In the genomic region with DNA sequence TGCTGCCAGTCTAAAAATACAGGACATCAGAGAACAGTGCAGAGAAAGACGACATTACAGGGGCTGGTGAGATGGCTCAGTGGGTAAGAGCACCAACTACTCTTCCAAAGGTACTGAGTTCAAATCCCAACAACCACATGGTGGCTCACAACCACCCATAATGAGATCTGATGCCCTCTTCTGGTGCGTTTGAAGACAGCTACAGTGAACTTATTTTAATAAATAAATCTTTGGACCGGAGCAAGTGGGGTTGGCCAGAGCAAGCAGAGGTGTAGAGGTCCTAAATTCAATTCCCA, we compare ENCODE assay signal across 13 mouse cellular contexts. TPM values are rescaled to one million over a fixed set of nuclear protein-coding genes. Genes with fewer than 3 reads are reported as not detected.
DNase-seq lines count a peak whose midpoint lies in the region; ATAC-seq and TF ChIP-seq lines count a peak whose summit lies in the region.
"Not testable (repeated sequence)": the region's sequence is repeated elsewhere in the genome, so short reads cannot be mapped to it uniquely, and the experiment has no call there.
"Had no signal": no experiment of that assay in that cellular context is flagged by ENCODE, and none has a peak within 500 bp of the region (broad histone marks: within the 10 kb centered on the region; RNA-seq: fewer than 3 reads in every experiment).

No protein-coding gene starts in this region.

- DNase-seq in gastrocnemius, adult 2 months; hindbrain, embryonic 14.5 days (ENCODE audit: low spot score); left cerebral cortex, adult 2 months (ENCODE audit: extremely low spot score in 1 of 2, low spot score in 2 of 2); liver, postnatal 0 days: not testable (repeated sequence)

- H3K9ac ChIP-seq in embryonic facial prominence, embryonic 12.5 days = peak overlapping the region; percentile 59
- peak overlapping the region; percentile 73 for H3K9ac ChIP-seq in hindbrain, embryonic 14.5 days
- H3K9ac ChIP-seq in liver, postnatal 0 days (replicated peaks) = peak overlapping the region; percentile 63; the same call in 1 of the 2 replicates
- peak overlapping the region; percentile 48 for H3K9ac ChIP-seq in midbrain, embryonic 16.5 days (ENCODE audit: low read depth, low read length)
- peak overlapping the region; percentile 65 for H3K9ac ChIP-seq in stomach, embryonic 16.5 days (ENCODE audit: low read length)

- 59% methylated on average over 3 of the region's 3 CpGs for WGBS in embryonic facial prominence, embryonic 12.5 days
- 70% methylated on average over 3 of the region's 3 CpGs for WGBS in hindbrain, embryonic 14.5 days
- WGBS in liver, postnatal 0 days (ENCODE audit: insufficient replicate concordance) = 40% methylated on average over 3 of the region's 3 CpGs
- WGBS in midbrain, embryonic 16.5 days = 54% methylated on average over 3 of the region's 3 CpGs
- WGBS in stomach, embryonic 16.5 days = 50% methylated on average over 3 of the region's 3 CpGs

- TF ChIP-seq CTCF in E14TG2a.4 (conservative IDR thresholded peaks at IDR 0.05; ENCODE audit: low read length) = not testable (repeated sequence)
- peak; percentile 31; the same call in 1 of the 2 replicates for TF ChIP-seq CTCF in gastrocnemius, adult 2 months (IDR thresholded peaks at IDR 0.05)
- peak; percentile 34 for TF ChIP-seq CTCF in left cerebral cortex, adult 2 months (IDR thresholded peaks at IDR 0.05)
- TF ChIP-seq CTCF in liver, postnatal 0 days (IDR thresholded peaks at IDR 0.05; ENCODE audit: low read depth) = peak; percentile 44

- peak overlapping the region; percentile 73 for H3K4me2 ChIP-seq in embryonic facial prominence, embryonic 12.5 days (replicated peaks)
- peak overlapping the region; percentile 63 for H3K4me2 ChIP-seq in hindbrain, embryonic 14.5 days (replicated peaks)
- H3K4me2 ChIP-seq in liver, postnatal 0 days (ENCODE audit: low read depth, low read length) = peak overlapping the region; percentile 94
- peak overlapping the region; percentile 51 for H3K4me2 ChIP-seq in midbrain, embryonic 16.5 days (ENCODE audit: low read length)
- peak overlapping the region; percentile 62 for H3K4me2 ChIP-seq in stomach, embryonic 16.5 days (ENCODE audit: low read depth, low read length)

- 0 out of 2 replicates have a peak, but pooled peaks have one; percentile 11 for ATAC-seq in embryonic facial prominence, embryonic 12.5 days (ENCODE audit: insufficient number of reproducible peaks, insufficient read depth, low FRiP score, low TSS enrichment)
- not testable (repeated sequence) for ATAC-seq in hindbrain, embryonic 14.5 days (ENCODE audit: low FRiP score); midbrain, embryonic 16.5 days; stomach, embryonic 16.5 days (ENCODE audit: insufficient read depth, low FRiP score)
- peak; percentile 0; the same call in 1 of the 2 replicates for ATAC-seq in liver, postnatal 0 days

- intact Hi-C loops in gastrocnemius, adult 2 months (cut with DNase I); left cerebral cortex, adult 2 months (cut with DNase I): not testable (repeated sequence)

- peak overlapping the region; percentile 85 for H3K4me3 ChIP-seq in E14TG2a.4 (replicated peaks; ENCODE audit: low read length)
- H3K4me3 ChIP-seq in embryonic facial prominence, embryonic 12.5 days = peak overlapping the region; percentile 62
- peak overlapping the region; percentile 89 for H3K4me3 ChIP-seq in gastrocnemius, adult 2 months
- peak overlapping the region; percentile 96 for H3K4me3 ChIP-seq in hindbrain, embryonic 14.5 days (replicated peaks; ENCODE audit: low read length)
- peak overlapping the region; percentile 79 for H3K4me3 ChIP-seq in left cerebral cortex, adult 2 months
- peak overlapping the region; percentile 76 for H3K4me3 ChIP-seq in liver, postnatal 0 days (ENCODE audit: low read depth, low read length)
- peak overlapping the region; percentile 78 for H3K4me3 ChIP-seq in midbrain, embryonic 16.5 days (ENCODE audit: low read depth, low read length)
- peak overlapping the region; percentile 88 for H3K4me3 ChIP-seq in stomach, embryonic 16.5 days (replicated peaks; ENCODE audit: low read length)

- TF ChIP-seq EP300 in liver, postnatal 0 days (IDR thresholded peaks at IDR 0.05; ENCODE audit: low read depth) = not testable (repeated sequence)

- H3K27me3 ChIP-seq in E14TG2a.4 (ENCODE audit: insufficient read depth, low read length); embryonic facial prominence, embryonic 12.5 days; hindbrain, embryonic 14.5 days (ENCODE audit: control insufficient read depth, insufficient read depth, low read length); liver, postnatal 0 days (ENCODE audit: insufficient read depth, low read length); midbrain, embryonic 16.5 days (ENCODE audit: control insufficient read depth, insufficient read depth, low read depth, low read length); stomach, embryonic 16.5 days (ENCODE audit: control insufficient read depth, insufficient read depth, low read length): not testable (repeated sequence)

- peaks cover 18% of the 10 kb centered on the region for H3K36me3 ChIP-seq in E14TG2a.4 (ENCODE audit: insufficient read depth, low read length)
- not testable (repeated sequence) for H3K36me3 ChIP-seq in embryonic facial prominence, embryonic 12.5 days; hindbrain, embryonic 14.5 days (replicated peaks; ENCODE audit: control insufficient read depth, insufficient read depth); liver, postnatal 0 days (replicated peaks; ENCODE audit: insufficient read depth, low read length); midbrain, embryonic 16.5 days (ENCODE audit: control insufficient read depth, insufficient read depth, low read length); stomach, embryonic 16.5 days (ENCODE audit: control insufficient read depth, insufficient read depth, low read length)

- H3K4me1 ChIP-seq in E14TG2a.4 (replicated peaks; ENCODE audit: low read depth, low read length) = peaks cover 49% of the 10 kb centered on the region
- H3K4me1 ChIP-seq in embryonic facial prominence, embryonic 12.5 days = peaks cover 15% of the 10 kb centered on the region
- peaks cover 33% of the 10 kb centered on the region for H3K4me1 ChIP-seq in hindbrain, embryonic 14.5 days (replicated peaks; ENCODE audit: control insufficient read depth, insufficient read depth, low read length)
- peaks cover 25% of the 10 kb centered on the region for H3K4me1 ChIP-seq in liver, postnatal 0 days (ENCODE audit: insufficient read depth)
- H3K4me1 ChIP-seq in midbrain, embryonic 16.5 days (ENCODE audit: control insufficient read depth, insufficient read depth, low read length) = peaks cover 27% of the 10 kb centered on the region
- peaks cover 21% of the 10 kb centered on the region for H3K4me1 ChIP-seq in stomach, embryonic 16.5 days (ENCODE audit: control insufficient read depth, insufficient read depth, low read length)

- H3K27ac ChIP-seq in embryonic facial prominence, embryonic 12.5 days = peak overlapping the region; percentile 85
- H3K27ac ChIP-seq in gastrocnemius, adult 2 months = peak overlapping the region; percentile 95
- H3K27ac ChIP-seq in hindbrain, embryonic 14.5 days = peak overlapping the region; percentile 97
- H3K27ac ChIP-seq in left cerebral cortex, adult 2 months = peak overlapping the region; percentile 90
- peak overlapping the region; percentile 94 for H3K27ac ChIP-seq in liver, postnatal 0 days (ENCODE audit: low read depth)
- peak overlapping the region; percentile 88 for H3K27ac ChIP-seq in midbrain, embryonic 16.5 days (ENCODE audit: low read length)
- H3K27ac ChIP-seq in stomach, embryonic 16.5 days (ENCODE audit: low read length) = peak overlapping the region; percentile 92

- not testable (repeated sequence) for H3K9me3 ChIP-seq in E14TG2a.4 (ENCODE audit: low read length); embryonic facial prominence, embryonic 12.5 days; hindbrain, embryonic 14.5 days (ENCODE audit: control insufficient read depth, low read length); liver, postnatal 0 days (ENCODE audit: low read length); midbrain, embryonic 16.5 days (replicated peaks; ENCODE audit: control insufficient read depth, low read length, poor library complexity, severe bottlenecking); stomach, embryonic 16.5 days (replicated peaks; ENCODE audit: control insufficient read depth, low read length)

RNA-seq across cellular contexts. Expression of a gene that starts 12.8 kb away (rescaled TPM):
- 588 TPM in 2 replicates for polyA plus RNA-seq in embryonic facial prominence, embryonic 12.5 days (2016; fragmentation: Nextera tagmentation; extraction: Ambion mirVana)
- 100 to 1,000 TPM; 416 to 566 TPM for total RNA-seq in gastrocnemius, adult 2 months (2021)
- polyA plus RNA-seq in hindbrain, embryonic 14.5 days (2014; fragmentation: Nextera tagmentation; extraction: Ambion mirVana) = 1,444 and 1,536 TPM in 2 replicates
- total RNA-seq in left cerebral cortex, adult 2 months (2021) = 100 to 1,000 TPM; 572 to 605 TPM
- 252 and 258 TPM in 2 replicates for polyA plus RNA-seq in liver, postnatal 0 days (2015; fragmentation: Nextera tagmentation; extraction: Ambion mirVana)
- polyA plus RNA-seq in midbrain, embryonic 16.5 days (2015; fragmentation: Nextera tagmentation; extraction: Ambion mirVana) = 1,093 and 1,247 TPM in 2 replicates
- 503 and 554 TPM in 2 replicates for polyA plus RNA-seq in stomach, embryonic 16.5 days (2015; fragmentation: Nextera tagmentation; extraction: Ambion mirVana)

RNA-seq across cellular contexts. Expression of a gene that starts 13.0 kb away (rescaled TPM):
- 69.0 and 75.4 TPM in 2 replicates for polyA plus RNA-seq in embryonic facial prominence, embryonic 12.5 days (2016; fragmentation: Nextera tagmentation; extraction: Ambion mirVana)
- total RNA-seq in gastrocnemius, adult 2 months (2021) = 10 to 100 TPM in 1 of 2 experiments, 1 to 10 TPM in 1; 3.6 to 11.8 TPM
- polyA plus RNA-seq in hindbrain, embryonic 14.5 days (2014; fragmentation: Nextera tagmentation; extraction: Ambion mirVana) = 45.8 and 47.8 TPM in 2 replicates
- total RNA-seq in left cerebral cortex, adult 2 months (2021) = 10 to 100 TPM; 50.1 to 71.0 TPM
- polyA plus RNA-seq in liver, postnatal 0 days (2015; fragmentation: Nextera tagmentation; extraction: Ambion mirVana) = 29.4 and 31.6 TPM in 2 replicates
- 60.2 and 60.8 TPM in 2 replicates for polyA plus RNA-seq in midbrain, embryonic 16.5 days (2015; fragmentation: Nextera tagmentation; extraction: Ambion mirVana)
- 69.6 and 74.3 TPM in 2 replicates for polyA plus RNA-seq in stomach, embryonic 16.5 days (2015; fragmentation: Nextera tagmentation; extraction: Ambion mirVana)

RNA-seq across cellular contexts. Expression of a gene that starts 28.5 kb away (rescaled TPM):
- 312 and 333 TPM in 2 replicates for polyA plus RNA-seq in embryonic facial prominence, embryonic 12.5 days (2016; fragmentation: Nextera tagmentation; extraction: Ambion mirVana)
- 100 to 1,000 TPM; 282 to 397 TPM for total RNA-seq in gastrocnemius, adult 2 months (2021)
- polyA plus RNA-seq in hindbrain, embryonic 14.5 days (2014; fragmentation: Nextera tagmentation; extraction: Ambion mirVana) = 321 and 385 TPM in 2 replicates
- 100 to 1,000 TPM; 144 to 147 TPM for total RNA-seq in left cerebral cortex, adult 2 months (2021)
- 298 and 304 TPM in 2 replicates for polyA plus RNA-seq in liver, postnatal 0 days (2015; fragmentation: Nextera tagmentation; extraction: Ambion mirVana)
- 320 and 338 TPM in 2 replicates for polyA plus RNA-seq in midbrain, embryonic 16.5 days (2015; fragmentation: Nextera tagmentation; extraction: Ambion mirVana)
- polyA plus RNA-seq in stomach, embryonic 16.5 days (2015; fragmentation: Nextera tagmentation; extraction: Ambion mirVana) = 285 and 326 TPM in 2 replicates

RNA-seq across cellular contexts. Expression of a gene that starts 57.5 kb away (rescaled TPM):
- 207 and 212 TPM in 2 replicates for polyA plus RNA-seq in embryonic facial prominence, embryonic 12.5 days (2016; fragmentation: Nextera tagmentation; extraction: Ambion mirVana)
- 10 to 100 TPM; 17.8 to 20.3 TPM for total RNA-seq in gastrocnemius, adult 2 months (2021)
- 102 and 119 TPM in 2 replicates for polyA plus RNA-seq in hindbrain, embryonic 14.5 days (2014; fragmentation: Nextera tagmentation; extraction: Ambion mirVana)
- 10 to 100 TPM; 84.6 to 88.2 TPM for total RNA-seq in left cerebral cortex, adult 2 months (2021)
- polyA plus RNA-seq in liver, postnatal 0 days (2015; fragmentation: Nextera tagmentation; extraction: Ambion mirVana) = 44.4 and 46.1 TPM in 2 replicates
- 126 and 132 TPM in 2 replicates for polyA plus RNA-seq in midbrain, embryonic 16.5 days (2015; fragmentation: Nextera tagmentation; extraction: Ambion mirVana)
- 190 TPM in 2 replicates for polyA plus RNA-seq in stomach, embryonic 16.5 days (2015; fragmentation: Nextera tagmentation; extraction: Ambion mirVana)

RNA-seq across cellular contexts. Expression of a gene that starts 59.4 kb away (rescaled TPM):
- polyA plus RNA-seq in embryonic facial prominence, embryonic 12.5 days (2016; fragmentation: Nextera tagmentation; extraction: Ambion mirVana) = not detected in 2 replicates
- not detected for total RNA-seq in gastrocnemius, adult 2 months (2021)
- polyA plus RNA-seq in hindbrain, embryonic 14.5 days (2014; fragmentation: Nextera tagmentation; extraction: Ambion mirVana) = 0.13 TPM in 1 of 2 replicates, not detected in the other
- total RNA-seq in left cerebral cortex, adult 2 months (2021) = not detected
- polyA plus RNA-seq in liver, postnatal 0 days (2015; fragmentation: Nextera tagmentation; extraction: Ambion mirVana) = not detected in 2 replicates
- polyA plus RNA-seq in midbrain, embryonic 16.5 days (2015; fragmentation: Nextera tagmentation; extraction: Ambion mirVana) = 0.07 TPM in 1 of 2 replicates, not detected in the other
- polyA plus RNA-seq in stomach, embryonic 16.5 days (2015; fragmentation: Nextera tagmentation; extraction: Ambion mirVana) = not detected in 2 replicates
- total RNA-seq: adrenal gland, postnatal 36 days; gastrocnemius, postnatal 25 days; hematopoietic stem cell, adult 5-6 weeks; left cerebral cortex, postnatal 14 days; megakaryocyte-erythroid progenitor cell, adult 5-6 weeks had no signal
